In the genomic region with DNA sequence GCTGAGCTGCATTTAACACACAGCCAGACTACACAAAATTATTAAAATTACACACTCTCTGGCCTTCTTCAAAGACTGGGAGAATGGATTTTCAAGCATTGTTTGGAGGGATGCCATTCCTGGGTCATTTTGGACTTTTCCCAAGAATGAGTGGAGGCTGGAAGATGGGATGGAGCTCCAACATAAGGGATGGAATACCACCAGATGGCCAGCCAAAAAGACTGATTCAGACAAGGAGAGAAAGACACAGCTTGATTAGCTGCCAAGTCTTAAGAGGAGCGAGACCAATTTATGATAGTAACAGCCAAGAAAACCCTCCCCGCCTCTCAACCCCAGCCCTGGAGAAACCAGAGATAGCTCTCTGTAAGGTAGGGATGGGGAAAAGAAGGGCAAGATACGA, we compare ENCODE assay signal across 13 mouse cellular contexts.
DNase-seq lines count a peak whose midpoint lies in the region; ATAC-seq and TF ChIP-seq lines count a peak whose summit lies in the region.
"Had no signal": no experiment of that assay in that cellular context is flagged by ENCODE, and none has a peak within 500 bp of the region (broad histone marks: within the 10 kb centered on the region; RNA-seq: fewer than 3 reads in every experiment).

No protein-coding gene starts in this region.

- ATAC-seq in forebrain, embryonic 14.5 days: no peak
- no peak for ATAC-seq in forebrain, embryonic 13.5 days
- ATAC-seq in liver, embryonic 11.5 days (replicated peaks; ENCODE audit: low FRiP score): no peak
- ATAC-seq: midbrain, embryonic 16.5 days had no signal

- no peaks in the 10 kb centered on the region for H3K9me3 ChIP-seq in forebrain, embryonic 14.5 days (replicated peaks; ENCODE audit: control insufficient read depth, low read length)
- no peaks in the 10 kb centered on the region for H3K9me3 ChIP-seq in forebrain, embryonic 13.5 days (replicated peaks)
- no peaks in the 10 kb centered on the region for H3K9me3 ChIP-seq in liver, embryonic 11.5 days (ENCODE audit: control insufficient read depth, low read length)
- H3K9me3 ChIP-seq: heart, embryonic 13.5 days; hindbrain, embryonic 15.5 days had no signal

- no peak overlapping the region for H3K4me3 ChIP-seq in forebrain, embryonic 14.5 days (ENCODE audit: low read depth, low read length)
- H3K4me3 ChIP-seq in forebrain, embryonic 13.5 days: no peak overlapping the region
- H3K4me3 ChIP-seq in liver, embryonic 11.5 days (ENCODE audit: low read depth, low read length): no peak overlapping the region
- H3K4me3 ChIP-seq in thymus, adult 2 months (ENCODE audit: control insufficient read depth, insufficient read depth, low read length): no peak overlapping the region
- H3K4me3 ChIP-seq: heart, embryonic 13.5 days; hindbrain, embryonic 15.5 days had no signal

- H3K9ac ChIP-seq in forebrain, embryonic 14.5 days (ENCODE audit: low read length): no peak overlapping the region
- no peak overlapping the region for H3K9ac ChIP-seq in forebrain, embryonic 13.5 days
- H3K9ac ChIP-seq in liver, embryonic 11.5 days (ENCODE audit: low read depth, low read length): no peak overlapping the region
- H3K9ac ChIP-seq: heart, embryonic 13.5 days; hindbrain, embryonic 15.5 days had no signal

- H3K27ac ChIP-seq in forebrain, embryonic 14.5 days (ENCODE audit: low read depth, low read length): no peak overlapping the region
- no peak overlapping the region for H3K27ac ChIP-seq in forebrain, embryonic 13.5 days
- no peak overlapping the region for H3K27ac ChIP-seq in liver, embryonic 11.5 days (ENCODE audit: low read depth, low read length)
- H3K27ac ChIP-seq in thymus, adult 2 months (ENCODE audit: control insufficient read depth, insufficient read depth, low read length): no peak overlapping the region
- H3K27ac ChIP-seq: heart, embryonic 13.5 days; hindbrain, embryonic 15.5 days had no signal

- no peak for TF ChIP-seq CTCF in thymus, adult 2 months (IDR thresholded peaks at IDR 0.05; ENCODE audit: borderline replicate concordance, control insufficient read depth, extremely low read depth, insufficient read depth, low read length, poor library complexity)

- no peak overlapping the region for H3K4me2 ChIP-seq in forebrain, embryonic 14.5 days (ENCODE audit: low read length)
- no peak overlapping the region for H3K4me2 ChIP-seq in forebrain, embryonic 13.5 days
- H3K4me2 ChIP-seq in liver, embryonic 11.5 days: no peak overlapping the region
- H3K4me2 ChIP-seq: heart, embryonic 13.5 days; hindbrain, embryonic 15.5 days had no signal

- WGBS in forebrain, embryonic 14.5 days: 81% methylated on average over 3 of the region's 3 CpGs
- WGBS in forebrain, embryonic 13.5 days: 72% methylated on average over 3 of the region's 3 CpGs
- 79% methylated on average over 3 of the region's 3 CpGs for WGBS in liver, embryonic 11.5 days
- 77% methylated on average over 3 of the region's 3 CpGs for WGBS in thymus, adult 2 months

- no peaks in the 10 kb centered on the region for H3K36me3 ChIP-seq in forebrain, embryonic 14.5 days (ENCODE audit: control insufficient read depth, insufficient read depth, low read length)
- H3K36me3 ChIP-seq in forebrain, embryonic 13.5 days (ENCODE audit: poor library complexity, severe bottlenecking): no peaks in the 10 kb centered on the region
- no peaks in the 10 kb centered on the region for H3K36me3 ChIP-seq in liver, embryonic 11.5 days (ENCODE audit: control insufficient read depth, insufficient read depth, low read length)
- H3K36me3 ChIP-seq in thymus, adult 2 months (ENCODE audit: control insufficient read depth, insufficient read depth, low read length): no peaks in the 10 kb centered on the region
- H3K36me3 ChIP-seq: heart, embryonic 13.5 days; hindbrain, embryonic 15.5 days had no signal

- no peaks in the 10 kb centered on the region for H3K27me3 ChIP-seq in forebrain, embryonic 14.5 days (replicated peaks; ENCODE audit: control insufficient read depth, insufficient read depth, low read length)
- no peaks in the 10 kb centered on the region for H3K27me3 ChIP-seq in forebrain, embryonic 13.5 days
- no peaks in the 10 kb centered on the region for H3K27me3 ChIP-seq in liver, embryonic 11.5 days (replicated peaks; ENCODE audit: control insufficient read depth, insufficient read depth, low read length)
- H3K27me3 ChIP-seq in thymus, adult 2 months (ENCODE audit: control insufficient read depth, insufficient read depth, low read length): no peaks in the 10 kb centered on the region
- H3K27me3 ChIP-seq: heart, embryonic 13.5 days; hindbrain, embryonic 15.5 days had no signal

- DNase-seq in forebrain, embryonic 14.5 days (ENCODE audit: low spot score): peak; percentile 65
- DNase-seq in layer of hippocampus, adult 9-11 months: peak; percentile 35
- DNase-seq in layer of hippocampus, postnatal 14 days (ENCODE audit: low spot score in 2 of 2): no peak
- peak; percentile 27 for DNase-seq in 3T3-L1 (ENCODE audit: low read depth, low spot score)
- peak; percentile 83 to 88 for DNase-seq in cerebellum, postnatal 10 days
- DNase-seq in liver, embryonic 11.5 days (ENCODE audit: low spot score): no peak
- DNase-seq in thymus, adult 2 months: no peak
- DNase-seq: B cell, adult 2 months; kidney, adult 8-10 months had no signal

- no peak for TF ChIP-seq POLR2A in thymus, adult 2 months (IDR thresholded peaks at IDR 0.05; ENCODE audit: control insufficient read depth, extremely low read depth, insufficient read depth, low read length, poor library complexity)

- no peaks in the 10 kb centered on the region for H3K4me1 ChIP-seq in forebrain, embryonic 14.5 days (ENCODE audit: control insufficient read depth, insufficient read depth, low read length)
- no peaks in the 10 kb centered on the region for H3K4me1 ChIP-seq in forebrain, embryonic 13.5 days
- no peaks in the 10 kb centered on the region for H3K4me1 ChIP-seq in liver, embryonic 11.5 days (replicated peaks; ENCODE audit: control insufficient read depth, insufficient read depth, low read length)
- H3K4me1 ChIP-seq in thymus, adult 2 months (replicated peaks; ENCODE audit: control insufficient read depth, insufficient read depth, low read length): no peaks in the 10 kb centered on the region
- H3K4me1 ChIP-seq: heart, embryonic 13.5 days; hindbrain, embryonic 15.5 days had no signal

Comparison
In these comparisons a context has a peak if more than half of its experiments do, and no peak if none do; other contexts are left out.
1. DNase-seq: peak in forebrain, embryonic 14.5 days (single experiment), layer of hippocampus, adult 9-11 months (single experiment), 3T3-L1 (single experiment) and cerebellum, postnatal 10 days (2 of 2); none in layer of hippocampus, postnatal 14 days (0 of 2), liver, embryonic 11.5 days (single experiment) and thymus, adult 2 months (single experiment).